Mouse (Mus musculus) B cell, adult (primary cell): ENCODE data around the gene Gm4778. TPM values are rescaled to one million over a fixed set of nuclear protein-coding genes. Genes with fewer than 3 reads are reported as not detected.

Source experiments
- total RNA-seq: library from RNA; stranded (reverse); gene quantifications from 4 replicates; pipeline ENCODE4 v1.2.4, GENCODE M21; 2023; ENCODE audit not compliant: inconsistent age

Gene Gm4778
- not detected in 4 replicates for total RNA-seq

DNA sequence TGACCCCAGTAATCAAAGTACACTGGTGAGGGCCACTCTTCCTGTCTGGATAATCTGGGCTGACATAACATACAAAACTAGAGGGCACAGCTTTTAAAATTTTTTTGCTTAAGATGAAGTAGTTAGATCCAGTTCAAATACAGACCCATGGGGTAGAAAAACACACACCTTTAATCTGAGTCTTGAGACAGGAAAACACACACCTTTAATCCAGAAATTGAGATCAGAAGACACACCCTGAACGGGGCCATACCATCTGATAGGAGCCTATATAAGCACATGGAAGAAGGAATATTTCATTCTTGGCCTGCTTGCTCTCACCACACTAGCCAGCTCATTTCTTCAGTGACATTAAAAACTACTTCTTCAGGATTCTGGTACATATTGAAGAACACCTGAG lies at the start of gene Gm4778:
Gm4778 (plus strand) TSS at position 301 of the 400 bp plus-strand sequence.

GRCm38 (mm10) chr3:94309633-94310363 lies 46.0 kb downstream of the Gm4778 start, which contains the start of gene Them4:
Them4 (plus strand) TSS chr3:94310089.

Other genes starting within 250 kb of the Gm4778 start
- gene Gm9125, start 209.2 kb upstream of the Gm4778 start, total RNA-seq = not detected in 4 replicates
- not detected in 4 replicates for gene Gm10697, start 191.4 kb upstream of the Gm4778 start, total RNA-seq
- not detected in 4 replicates for gene Gm10696, start 85.8 kb upstream of the Gm4778 start, total RNA-seq
- not detected in 4 replicates for gene Gm5286, start 67.3 kb upstream of the Gm4778 start, total RNA-seq
- 1.6 to 2.8 TPM (median 2.1 TPM) in 4 replicates for gene Them4, start 46.1 kb downstream of the Gm4778 start, total RNA-seq
- not detected in 4 replicates for gene Them5, start 78.1 kb downstream of the Gm4778 start, total RNA-seq
- gene C2cd4d, start 98.4 kb downstream of the Gm4778 start, total RNA-seq = not detected in 4 replicates
- gene Rorc, start 108.8 kb downstream of the Gm4778 start, total RNA-seq = not detected in 4 replicates
- not detected in 4 replicates for gene Lingo4, start 134.5 kb downstream of the Gm4778 start, total RNA-seq
- gene Tdrkh, start 149.2 kb downstream of the Gm4778 start, total RNA-seq = 1.0 to 2.6 TPM (median 1.6 TPM) in 4 replicates
- gene Mrpl9, start 179.3 kb downstream of the Gm4778 start, total RNA-seq = 23.6 to 37.1 TPM (median 34.1 TPM) in 4 replicates
- gene Oaz3, start 179.9 kb downstream of the Gm4778 start, total RNA-seq = not detected in 4 replicates
- gene Celf3, start 214.3 kb downstream of the Gm4778 start, total RNA-seq = not detected in 4 replicates
- not detected in 4 replicates for gene Riiad1, start 216.3 kb downstream of the Gm4778 start, total RNA-seq